Mouse (Mus musculus) right cerebral cortex, adult 18-20 months (tissue): ENCODE results near the gene Emid1.

Source experiments
- DNase-seq: peaks from one replicate; pipeline ENCODE4 v3.0.0; 2022; ENCODE audit warnings: mixed read lengths

The Emid1 gene

DNA sequence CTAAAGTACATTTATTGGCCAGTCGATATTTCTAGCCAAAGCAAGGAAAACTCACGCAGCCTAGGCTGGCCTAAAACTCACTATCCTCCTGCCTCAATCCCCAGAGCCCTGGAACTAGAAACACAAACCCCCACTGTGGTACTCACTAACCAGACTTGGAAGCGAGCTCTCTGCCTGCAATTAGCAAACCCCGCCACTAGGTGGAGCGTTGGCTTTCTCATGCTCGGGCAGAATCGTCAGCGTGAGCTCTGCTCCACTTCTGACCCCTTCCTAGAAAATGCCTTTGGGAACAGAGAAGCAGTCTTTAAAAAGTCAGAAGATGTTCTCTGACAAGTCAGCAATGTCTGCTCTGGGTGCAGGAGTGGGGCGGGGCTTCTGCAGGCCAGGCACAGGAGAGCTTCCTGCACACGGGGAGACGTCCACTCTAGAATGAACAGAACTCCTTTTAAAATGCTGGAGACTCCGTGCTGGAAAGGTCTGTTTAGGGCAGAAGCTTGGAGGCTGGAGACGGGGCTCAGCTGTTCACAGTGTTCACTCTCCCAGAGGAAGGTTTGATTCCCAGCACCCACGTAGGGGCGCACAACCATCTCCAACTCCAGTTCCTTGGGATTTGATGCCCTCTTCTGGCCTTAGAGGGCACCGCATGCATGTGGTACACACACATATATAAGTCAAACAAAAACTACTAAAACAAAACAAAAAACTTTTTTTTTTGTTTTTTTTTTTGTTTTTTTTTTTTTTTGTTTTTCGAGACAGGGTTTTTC is 8.8 kb upstream of the Emid1 start:
- DNase-seq = no peak

DNA sequence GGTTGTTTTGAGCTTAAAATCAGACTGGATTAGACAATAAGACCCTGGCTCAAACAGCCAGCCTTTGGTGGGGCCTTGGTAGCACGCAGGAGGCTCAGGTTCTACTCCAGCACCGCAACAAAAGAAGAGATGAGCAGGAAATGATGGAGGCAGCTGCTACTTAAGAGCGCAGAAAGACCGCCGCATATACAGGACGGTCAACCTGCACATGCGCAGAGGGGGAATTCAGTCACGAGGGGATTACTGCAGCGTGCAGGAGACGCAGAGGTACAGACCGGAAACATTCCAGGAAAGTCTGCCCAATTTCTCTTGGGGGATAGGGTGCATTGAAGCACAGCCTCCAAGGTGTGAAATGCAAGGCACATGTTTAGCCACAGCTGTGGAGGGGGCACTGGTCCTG is 6.0 kb upstream of the Emid1 start:
- DNase-seq = no peak

DNA sequence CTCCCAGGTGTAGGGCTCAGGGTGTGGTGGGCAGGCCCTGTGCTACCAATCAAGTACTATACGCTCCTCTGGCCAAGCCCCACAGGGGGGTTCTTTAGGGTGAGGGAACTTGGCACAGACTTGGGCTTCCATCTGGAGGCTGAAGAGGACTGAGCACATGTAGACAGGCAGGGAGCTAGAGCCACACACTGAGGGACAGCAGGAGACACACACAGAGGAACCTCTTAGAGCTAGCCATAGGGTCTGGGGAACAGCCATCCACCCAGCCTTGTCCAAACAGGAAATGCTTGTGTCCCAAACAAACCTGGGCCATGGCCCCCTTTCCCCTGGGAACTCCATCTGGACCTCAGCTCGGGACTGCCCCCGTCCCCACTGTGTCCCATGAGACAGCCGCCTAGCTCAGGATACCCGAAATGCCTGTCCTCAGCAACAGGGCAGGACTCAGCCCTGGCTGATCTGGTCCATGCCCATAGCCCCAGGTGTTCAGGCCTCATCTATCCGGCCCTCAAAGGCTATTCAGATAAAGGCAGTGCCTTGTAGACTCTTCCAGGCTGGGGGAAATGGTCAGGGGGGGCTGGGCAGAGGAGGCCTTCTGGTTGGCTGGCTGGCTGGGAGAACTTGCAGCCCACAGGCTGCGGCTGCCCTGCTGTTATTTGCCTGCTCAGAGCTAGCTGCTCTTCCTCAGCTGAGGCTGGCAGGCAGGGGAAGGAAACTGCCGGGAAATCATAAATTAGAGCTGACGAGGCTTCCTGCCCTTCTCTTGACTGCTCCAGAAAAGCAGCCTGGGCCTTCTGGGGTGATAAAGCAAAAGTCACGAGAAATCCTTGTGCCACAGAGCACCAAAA is 3.1 kb upstream of the Emid1 start:
- no peak for DNase-seq

DNA sequence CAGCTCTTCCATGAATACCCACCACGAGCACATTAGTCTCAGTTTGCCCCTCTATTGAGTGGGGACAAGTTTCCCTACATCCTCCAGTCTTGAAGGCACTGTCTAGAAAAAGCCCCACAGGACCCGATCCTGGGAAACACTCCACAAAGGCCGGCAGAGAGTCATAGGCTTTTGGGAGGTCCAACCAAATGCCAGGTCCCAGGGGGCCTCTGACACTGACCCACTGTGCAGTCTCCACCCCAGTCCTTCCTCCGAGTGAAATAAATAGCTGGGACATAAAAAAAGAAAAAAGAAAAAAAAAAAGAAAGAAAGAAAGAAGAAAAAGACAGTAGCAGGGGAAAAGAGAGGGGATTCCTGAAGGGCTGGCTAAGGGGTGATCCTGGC is 818 bp downstream of the Emid1 start:
- DNase-seq = no peak

DNA sequence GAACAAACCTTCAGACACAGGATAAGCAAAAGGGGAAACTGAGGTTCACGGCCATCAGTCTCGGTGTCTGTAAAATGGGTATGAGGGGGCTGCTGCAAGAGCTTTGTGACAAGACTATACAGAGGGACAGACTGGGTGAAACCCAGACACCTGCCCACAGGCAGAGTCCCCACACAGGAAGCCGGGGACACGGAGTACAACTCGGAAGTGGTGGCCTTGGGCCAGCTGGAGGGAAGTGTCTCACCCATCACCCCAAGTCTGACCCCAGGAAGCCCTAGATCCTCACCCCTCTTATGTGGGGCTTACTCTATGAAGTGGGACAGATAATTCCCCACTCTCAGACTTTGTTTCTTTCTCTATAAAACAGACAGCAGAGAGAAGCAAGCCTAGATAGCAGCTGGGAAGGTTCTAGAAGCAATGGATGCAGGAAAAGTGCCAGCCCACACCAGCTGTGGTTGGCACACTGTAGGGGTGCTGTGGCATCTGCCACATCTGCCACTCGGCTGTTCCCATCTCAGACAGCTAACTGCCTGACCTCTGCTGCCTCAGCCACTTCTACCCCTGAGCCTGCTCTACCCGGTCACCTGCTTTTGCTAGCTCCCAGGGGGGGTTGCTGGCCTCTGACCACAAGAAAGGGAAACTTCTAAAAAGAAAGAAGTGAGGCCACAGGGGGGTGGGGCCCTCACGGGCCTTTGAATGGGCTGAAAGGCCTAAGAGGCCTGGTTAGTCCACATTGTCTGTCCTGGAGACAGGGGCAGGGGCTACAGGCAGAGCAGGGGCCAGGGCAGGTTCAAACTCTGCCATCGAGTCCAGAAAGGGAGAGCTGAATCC is 1.4 kb downstream of the Emid1 start:
- no peak for DNase-seq

DNA sequence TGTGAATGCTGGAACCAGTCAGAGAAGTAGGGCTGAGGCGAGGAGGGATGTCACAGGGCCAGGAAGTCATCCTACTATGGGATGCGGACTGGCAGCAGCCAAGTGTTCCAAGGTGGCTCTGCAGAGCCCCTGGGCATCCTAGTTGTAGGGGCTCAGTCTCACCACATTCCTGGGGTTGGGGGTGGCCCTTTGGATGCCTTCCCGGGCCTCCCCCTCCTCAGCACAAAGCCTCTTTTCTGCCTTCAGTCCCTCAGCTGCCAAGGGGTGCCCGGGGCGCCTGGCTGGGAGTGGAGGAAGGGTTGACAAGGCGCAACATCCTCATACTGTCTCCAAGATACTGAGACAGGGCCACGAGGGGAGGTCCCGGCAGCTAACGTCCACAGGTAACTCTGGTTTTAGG is 2.1 kb downstream of the Emid1 start:
- DNase-seq = no peak

DNA sequence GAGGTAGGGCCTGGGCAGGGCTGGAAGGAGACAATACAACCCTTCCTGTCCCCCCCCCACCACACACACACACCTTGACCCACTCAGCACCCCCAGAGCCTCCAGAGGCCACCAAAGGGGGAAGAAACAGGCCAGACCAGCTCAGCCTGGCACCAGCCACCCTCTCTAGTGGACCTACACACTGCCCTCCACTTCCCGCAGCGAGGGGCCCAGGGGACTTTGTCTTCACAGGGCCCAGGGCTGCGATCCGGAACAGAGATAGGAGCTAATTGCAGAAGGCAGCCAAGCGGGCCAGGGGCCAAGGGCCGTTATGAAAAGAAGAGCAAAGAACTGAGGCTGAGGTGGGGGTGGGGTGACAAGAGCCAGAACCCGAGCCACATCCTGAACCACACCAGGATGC is 2.8 kb downstream of the Emid1 start:
- DNase-seq = no peak

DNA sequence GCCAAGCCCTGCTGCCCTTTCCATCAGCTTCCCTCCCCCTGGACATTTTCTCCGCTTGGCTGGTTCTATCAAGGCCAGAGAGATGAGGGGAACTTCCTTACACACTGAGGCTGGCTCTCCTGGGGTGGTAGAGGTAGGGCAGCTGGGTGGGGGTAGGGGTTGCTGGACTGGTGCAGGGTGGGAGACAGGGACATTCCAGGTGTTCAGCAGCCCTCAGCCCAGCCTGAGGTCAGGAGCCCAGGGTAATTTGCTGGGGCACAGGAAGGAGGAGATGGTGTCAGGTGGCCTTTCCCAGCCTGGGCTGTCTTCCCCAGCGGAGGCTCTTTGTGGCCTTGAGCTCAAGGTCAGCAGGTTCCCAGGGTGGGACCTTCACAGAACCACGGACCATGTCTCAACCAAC is 6.5 kb downstream of the Emid1 start:
- no peak for DNase-seq

DNA sequence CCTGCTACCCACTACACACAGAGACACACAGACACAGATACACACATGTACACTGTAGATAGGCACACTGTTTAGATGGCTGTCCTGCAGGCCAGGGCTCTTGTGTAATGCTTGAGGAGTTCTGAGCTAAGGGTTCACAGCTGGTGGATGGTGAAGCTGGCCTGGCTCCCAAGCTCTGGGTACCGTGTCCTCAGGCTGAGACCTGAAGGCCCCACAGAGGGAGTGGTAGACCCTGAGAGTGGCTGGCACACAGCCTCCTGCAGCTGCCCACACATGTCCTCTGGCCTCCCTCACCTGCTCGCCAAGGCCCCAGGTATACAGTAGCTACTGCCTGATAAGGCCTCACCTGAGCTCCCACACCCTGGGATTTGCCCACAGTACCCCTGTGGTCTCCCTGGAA is 10.1 kb downstream of the Emid1 start:
- no peak for DNase-seq

DNA sequence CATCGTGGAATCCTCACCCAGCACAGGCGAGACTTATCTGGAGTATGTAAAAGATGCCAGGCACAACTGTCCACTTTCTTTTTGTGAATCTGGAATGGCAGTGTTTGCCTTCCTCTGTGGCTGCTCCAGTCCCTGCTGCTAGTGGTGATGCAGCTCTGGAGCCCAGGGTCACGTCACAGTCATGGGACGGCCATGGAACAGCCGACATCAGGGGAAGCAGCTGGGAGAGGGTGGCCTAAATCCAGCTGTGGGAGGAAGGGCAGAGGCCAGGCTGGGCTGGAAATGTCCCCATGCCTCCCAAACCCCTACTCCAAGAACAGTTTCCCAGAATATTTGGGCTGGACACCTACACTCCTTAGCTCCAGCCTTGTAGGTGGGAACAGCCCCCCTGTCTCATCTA is 10.8 kb downstream of the Emid1 start:
- DNase-seq = no peak

DNA sequence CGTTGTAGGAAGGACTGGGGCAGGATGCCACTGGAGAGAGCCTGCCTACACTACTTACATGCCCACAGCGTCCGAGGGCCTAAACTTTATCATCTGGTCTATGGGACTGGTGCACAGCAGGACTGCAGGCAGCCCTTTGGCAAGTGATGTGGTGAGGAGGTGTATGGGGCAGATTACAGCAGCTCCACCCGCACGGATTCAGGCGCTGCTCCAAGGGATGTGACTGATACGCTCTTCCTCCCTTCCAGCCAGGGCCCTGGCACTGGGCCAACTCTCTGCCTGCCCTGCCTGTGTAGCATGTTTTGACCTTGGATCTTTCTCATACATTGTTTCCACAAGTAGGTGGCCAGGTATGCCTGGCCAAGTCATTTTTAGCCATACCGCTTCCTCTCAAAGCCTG is 11.4 kb downstream of the Emid1 start:
- peak; percentile 34 for DNase-seq

DNA sequence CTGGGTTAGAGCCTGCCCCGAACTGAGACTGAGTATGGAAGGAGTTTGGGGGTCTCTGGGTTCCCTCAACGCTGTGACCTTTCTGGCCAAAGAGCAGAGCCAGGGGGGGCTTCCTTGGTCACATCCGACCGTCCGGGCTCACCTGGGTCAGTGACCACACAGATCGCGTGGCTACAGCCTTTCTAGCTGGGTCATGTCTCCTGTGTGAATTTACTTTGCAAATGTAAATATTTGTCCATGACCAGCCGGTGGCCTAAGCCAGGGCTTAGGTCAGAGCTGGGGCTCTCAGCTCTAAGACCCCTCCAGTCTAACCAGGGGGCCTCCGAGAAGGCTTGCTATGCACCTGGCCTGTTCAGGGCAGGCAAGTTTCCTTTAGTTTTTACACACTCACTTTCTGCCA is 12.7 kb downstream of the Emid1 start:
- no peak for DNase-seq

DNA sequence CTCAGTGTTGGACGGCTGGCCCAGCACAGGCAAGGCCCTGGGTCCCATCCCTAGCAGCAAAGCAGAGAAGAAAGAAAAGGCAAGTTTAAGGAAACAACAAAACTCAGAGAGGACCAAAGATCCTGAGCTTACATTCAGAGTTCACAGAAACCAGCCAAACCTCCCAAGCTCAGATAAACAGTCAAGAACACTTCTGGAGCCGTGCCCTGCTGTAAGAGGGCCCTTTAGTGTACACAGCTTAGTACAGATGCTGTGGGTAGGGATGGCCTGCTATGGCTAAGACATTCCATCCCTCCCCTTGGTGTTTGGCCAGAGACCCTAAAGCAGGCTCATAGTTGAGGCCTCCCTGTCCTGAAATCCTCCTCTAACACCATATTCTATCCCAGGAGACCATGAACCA is 13.4 kb downstream of the Emid1 start:
- DNase-seq = no peak

DNA sequence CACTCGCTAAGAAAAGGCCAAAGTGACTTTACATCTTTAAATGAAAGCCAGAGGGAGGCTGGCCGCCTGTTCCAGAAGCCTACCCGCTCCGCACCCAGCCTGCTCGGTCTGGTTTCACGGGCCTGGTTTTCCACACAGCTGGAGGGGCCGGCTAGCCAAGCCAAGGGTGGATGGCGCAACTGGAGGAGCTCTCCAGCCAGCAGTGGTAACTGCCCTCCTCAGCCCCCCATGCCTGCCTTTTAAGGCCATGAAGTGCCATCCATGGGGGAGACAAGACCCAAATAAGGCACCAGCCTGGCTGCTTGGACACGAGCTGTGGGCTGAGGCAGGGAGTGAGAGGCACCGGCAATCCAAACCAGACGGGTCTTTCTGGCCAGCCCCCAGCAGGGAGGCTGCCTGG is 16.1 kb downstream of the Emid1 start:
- DNase-seq = no peak

DNA sequence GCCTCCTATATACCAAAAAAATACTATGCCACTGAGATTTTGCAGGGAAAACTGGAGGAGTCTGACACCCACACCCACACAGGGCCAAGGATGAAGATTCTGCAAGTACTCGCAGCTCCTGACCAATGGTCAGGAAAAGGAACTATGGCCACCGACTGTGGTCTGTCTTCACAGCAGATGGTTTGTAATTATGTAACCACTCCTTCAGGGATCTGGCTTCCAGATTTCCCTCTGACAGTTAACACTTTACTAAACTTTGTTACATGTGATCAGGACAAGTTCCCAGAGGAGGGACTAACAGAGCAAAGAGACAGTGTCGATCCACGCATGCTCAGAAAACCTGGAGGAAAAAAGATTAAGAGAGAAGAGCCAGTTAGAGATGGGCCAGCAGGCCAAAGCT is 19.3 kb downstream of the Emid1 start:
- no peak for DNase-seq

DNA sequence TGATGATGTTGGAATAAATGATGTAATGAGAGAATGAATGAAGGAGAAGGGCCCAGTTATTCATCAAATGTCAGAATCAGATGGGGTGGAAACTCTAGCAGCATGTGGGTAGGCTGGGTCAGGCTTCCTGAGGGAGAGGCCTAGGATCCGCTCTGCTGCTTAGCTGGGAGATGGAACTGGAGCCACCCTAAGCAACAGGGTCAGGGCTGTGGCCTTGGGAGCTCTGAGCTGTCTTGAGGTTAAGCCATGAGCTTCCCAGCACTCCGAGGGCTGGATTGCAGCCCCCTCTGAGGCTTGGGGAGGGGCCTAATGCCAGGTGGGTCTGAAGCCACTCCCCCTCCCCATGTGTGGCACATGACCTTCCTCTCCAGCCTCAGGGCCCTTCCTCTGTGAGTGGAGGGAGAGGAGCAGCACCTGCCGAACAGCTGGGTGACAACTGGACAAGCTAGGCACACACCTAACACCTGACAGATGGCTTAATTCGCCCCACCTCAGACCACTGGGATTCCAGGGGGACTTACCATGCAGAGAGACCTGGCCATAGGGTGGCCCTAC is 21.9 kb downstream of the Emid1 start:
- no peak for DNase-seq

DNA sequence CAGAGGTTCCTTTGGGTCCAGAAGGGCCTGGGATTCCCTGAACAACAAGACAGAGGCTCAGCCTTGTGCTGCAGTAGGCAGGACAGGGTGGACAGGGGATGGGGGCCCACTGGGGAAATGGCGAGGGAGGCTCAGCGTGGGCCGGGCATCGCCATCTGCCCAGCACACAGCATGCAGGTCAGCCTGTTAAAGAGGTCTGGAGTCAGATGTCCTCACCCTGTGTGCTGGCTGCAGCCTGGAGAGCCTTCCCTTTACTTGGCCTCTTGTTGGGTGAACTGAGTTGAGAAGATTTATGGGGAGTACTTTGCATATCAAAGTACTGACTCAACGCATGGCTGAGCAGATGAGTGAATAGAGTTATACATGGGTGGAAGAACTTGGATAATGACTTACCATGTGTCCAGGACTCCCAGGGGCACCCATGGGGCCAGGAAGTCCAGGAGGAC is 23.0 kb downstream of the Emid1 start:
- DNase-seq = no peak

DNA sequence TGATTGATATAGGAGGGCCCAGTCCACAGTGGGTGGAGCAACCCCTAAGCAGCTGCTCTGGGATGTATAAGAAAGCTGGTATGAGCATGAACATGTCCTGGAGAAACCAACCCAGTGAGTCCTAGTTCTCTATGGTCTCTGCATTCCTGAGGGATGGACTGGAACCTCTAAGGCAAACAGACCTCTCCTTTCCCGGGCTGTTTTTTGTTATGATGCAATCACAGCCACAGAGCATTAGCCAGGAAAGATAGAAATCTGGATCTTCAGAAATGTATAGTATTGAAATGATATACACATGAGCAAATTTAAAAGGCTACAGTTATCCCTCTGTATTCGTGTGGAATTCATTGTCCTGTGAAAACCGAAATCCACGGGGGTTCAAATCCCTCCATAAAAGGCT is 26.3 kb downstream of the Emid1 start:
- no peak for DNase-seq

DNA sequence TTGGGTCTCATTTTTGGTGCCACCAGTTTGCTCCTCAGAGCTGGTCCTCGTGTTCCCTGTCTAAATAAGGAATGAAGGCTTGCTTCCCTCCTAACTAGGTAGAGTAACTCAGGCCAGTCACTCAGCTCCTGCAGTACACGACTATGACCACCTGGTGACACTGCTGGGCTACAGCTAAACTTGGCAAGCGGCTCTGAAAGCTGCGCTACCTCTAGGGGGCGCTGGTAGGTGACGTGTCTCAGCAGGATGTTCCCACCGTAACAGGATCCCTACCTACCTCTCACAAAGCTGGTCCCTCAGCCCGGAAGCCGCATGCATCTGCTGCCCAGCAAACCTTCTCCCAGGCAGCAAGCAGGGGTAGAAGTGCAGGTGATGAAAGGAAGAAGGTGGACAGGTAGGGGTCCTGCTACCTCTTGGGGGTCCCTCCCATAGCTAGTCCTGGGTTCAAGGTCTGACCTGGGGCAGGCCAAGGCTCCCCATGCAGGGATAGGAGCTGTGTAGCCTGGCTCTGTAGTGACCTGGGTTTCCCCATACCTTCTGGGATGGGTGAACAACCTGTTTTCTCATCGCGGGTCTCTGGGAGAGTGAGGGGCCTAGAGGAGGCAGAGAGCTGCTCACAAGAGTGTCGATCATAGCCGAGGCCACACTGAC is 37.0 kb downstream of the Emid1 start:
- DNase-seq = peak; percentile 84

DNA sequence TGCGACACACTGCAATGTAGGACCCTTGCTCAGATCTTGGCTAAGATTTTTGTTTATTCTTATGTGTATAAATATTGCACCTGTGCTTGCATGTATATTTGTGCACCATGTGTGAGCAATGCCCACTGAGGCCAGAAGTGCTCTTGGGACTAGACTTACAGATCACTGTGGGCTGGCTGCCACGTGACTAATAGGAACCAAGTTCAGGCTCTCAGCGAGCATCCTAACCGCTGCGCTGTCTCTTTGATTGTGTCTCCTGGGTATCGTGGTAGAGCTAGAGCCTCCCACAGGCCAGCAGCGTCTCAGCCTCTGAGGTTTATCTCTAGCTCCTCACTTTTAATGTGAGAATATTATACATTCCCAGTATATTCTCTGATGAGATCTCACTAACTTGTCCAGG is 38.4 kb downstream of the Emid1 start:
- DNase-seq = no peak

DNA sequence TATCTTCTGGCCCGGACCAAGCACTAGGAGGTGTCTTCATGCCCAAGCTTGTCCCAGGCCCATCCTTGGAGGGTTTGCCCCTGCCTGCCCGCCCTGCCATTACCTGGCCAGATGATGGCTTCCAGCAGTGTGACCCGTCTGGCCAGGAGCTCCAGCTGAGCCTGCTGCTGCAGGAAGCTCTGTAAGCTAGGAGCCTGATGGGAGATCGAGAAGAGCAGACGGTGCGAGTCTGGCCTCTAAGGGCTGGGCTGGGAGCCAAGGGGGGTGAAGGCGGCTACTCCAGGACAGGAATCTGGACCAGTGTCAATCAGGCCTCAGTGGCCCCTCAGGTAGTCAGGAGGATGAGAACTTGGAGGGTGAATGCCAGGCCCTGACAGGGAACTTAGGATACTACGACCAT is 42.6 kb downstream of the Emid1 start:
- no peak for DNase-seq

DNA sequence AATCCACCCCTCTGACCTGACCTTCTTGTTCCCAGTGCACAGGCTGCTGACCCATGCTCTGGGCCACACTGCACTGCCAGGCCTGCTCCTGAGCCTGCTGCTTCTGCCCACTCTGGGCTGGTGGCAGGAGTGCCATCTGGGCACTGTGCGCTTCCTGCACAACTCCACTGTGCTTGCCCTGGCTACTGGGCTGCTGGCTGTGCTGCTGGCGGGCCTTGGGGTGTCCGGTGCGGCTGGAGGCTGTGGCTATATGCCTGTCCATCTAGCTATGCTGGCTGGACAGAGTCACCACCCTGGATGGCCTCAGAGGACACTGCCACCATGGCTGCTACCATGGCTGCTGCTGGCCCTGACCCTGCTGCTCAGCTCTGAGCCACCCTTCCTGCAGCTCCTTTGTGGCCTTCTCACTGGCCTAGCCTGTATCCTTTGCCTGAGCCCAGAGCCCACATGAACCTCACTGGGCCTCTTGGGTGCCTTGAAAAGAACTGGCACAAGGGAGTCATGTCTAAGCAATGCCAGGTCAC is 48.0 kb downstream of the Emid1 start:
- DNase-seq = no peak
